Mouse (Mus musculus): ENCODE measurements at regions not wholly inside any gene's neighbourhood (a gene's known extent, or its start where the extent isn't known, plus 50 kb on each side); places are given as distances from the start of the nearest gene placed in this dataset.

GRCm38 (mm10) chr4:11903861-11904260 lies 77.2 kb downstream of the Gm10604 start:
- DNase-seq (ENCODE audit: low read depth) = no peak

- DNase-seq (ENCODE audit: low read depth) = no peak
Observed at GRCm38 (mm10) chr4:11903401-11903800, 77.7 kb downstream of the Gm10604 start.

- DNase-seq (ENCODE audit: low read depth) = peak; percentile 38
Observed at GRCm38 (mm10) chr4:11899979-11900624, 81.0 kb downstream of the Gm10604 start.

GRCm38 (mm10) chr4:11897231-11897630 lies 83.8 kb downstream of the Gm10604 start:
- DNase-seq (ENCODE audit: low read depth) = no peak

- peak; percentile 61 for DNase-seq (ENCODE audit: low read depth)
Observed at GRCm38 (mm10) chr4:11895857-11896825, 84.9 kb downstream of the Gm10604 start.

GRCm38 (mm10) chr4:11893560-11894205 lies 87.4 kb downstream of the Gm10604 start:
- DNase-seq (ENCODE audit: low read depth) = no peak

GRCm38 (mm10) chr4:11889039-11889600 lies 91.9 kb downstream of the Gm10604 start:
- DNase-seq (ENCODE audit: low read depth) = peak; percentile 20

- DNase-seq (ENCODE audit: low read depth) = no peak
Observed at GRCm38 (mm10) chr4:11887377-11887776, 93.7 kb downstream of the Gm10604 start.

- no peak for DNase-seq (ENCODE audit: low read depth)
Observed at GRCm38 (mm10) chr4:11885499-11885898, 95.6 kb downstream of the Gm10604 start.

- no peak for DNase-seq (ENCODE audit: low read depth)
Observed at GRCm38 (mm10) chr4:11884818-11885217, 96.2 kb downstream of the Gm10604 start.

- DNase-seq (ENCODE audit: low read depth) = no peak
Observed at GRCm38 (mm10) chr4:11883295-11883694, 97.8 kb downstream of the Gm10604 start.

GRCm38 (mm10) chr4:11882666-11883065 lies 98.4 kb downstream of the Gm10604 start:
- DNase-seq (ENCODE audit: low read depth) = no peak

GRCm38 (mm10) chr4:11878638-11879037 lies 102.4 kb downstream of the Gm10604 start:
- no peak for DNase-seq (ENCODE audit: low read depth)

GRCm38 (mm10) chr4:11877945-11878344 lies 103.1 kb downstream of the Gm10604 start:
- no peak for DNase-seq (ENCODE audit: low read depth)

GRCm38 (mm10) chr4:11876009-11876408 lies 105.1 kb downstream of the Gm10604 start:
- DNase-seq (ENCODE audit: low read depth) = peak; percentile 11

- DNase-seq (ENCODE audit: low read depth) = no peak
Observed at GRCm38 (mm10) chr4:11874586-11875264, 106.3 kb downstream of the Gm10604 start.

- no peak for DNase-seq (ENCODE audit: low read depth)
Observed at GRCm38 (mm10) chr4:11872036-11872435, 109.0 kb downstream of the Gm10604 start.

GRCm38 (mm10) chr4:11869721-11870120 lies 111.3 kb downstream of the Gm10604 start:
- no peak for DNase-seq (ENCODE audit: low read depth)

- DNase-seq (ENCODE audit: low read depth) = no peak
Observed at GRCm38 (mm10) chr4:11868565-11868964, 112.5 kb downstream of the Gm10604 start.

Measured in NIH3T3 (cell line).